Mouse (Mus musculus): ENCODE data around the gene Mpp4. TPM values are rescaled to one million over a fixed set of nuclear protein-coding genes. Genes with fewer than 3 reads are reported as not detected.
A peak's percentile ranks its signal among the peaks of the same experiment; 100 is the strongest.

Mpp4 gene
- 1 to 10 TPM; 1.0 to 1.5 TPM for total RNA-seq (2021)

DNA sequence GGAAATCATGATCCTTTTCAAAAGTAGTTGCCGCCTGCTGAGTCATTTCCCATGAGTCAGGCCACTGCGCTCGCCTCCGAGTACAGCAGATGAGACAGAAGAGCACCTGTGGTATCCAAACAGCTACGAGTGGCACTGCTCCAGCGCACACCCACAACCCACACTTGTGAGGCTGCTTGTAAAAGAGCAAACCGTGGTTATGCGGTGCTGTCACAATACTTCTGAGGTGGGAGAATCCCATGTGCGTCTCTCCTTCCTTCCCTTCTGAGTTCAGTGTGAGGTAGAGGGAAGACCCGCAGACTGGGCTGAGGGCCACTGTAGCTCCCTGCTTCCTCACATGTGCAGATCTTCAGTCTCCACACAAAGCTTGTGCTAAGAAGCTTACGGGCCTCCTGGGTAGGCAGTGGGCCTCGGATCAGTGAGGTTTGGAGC is at the start of gene Mpp4:
Mpp4 (minus strand) TSS at position 360 of the 432 bp plus-strand sequence.
- intact Hi-C loops (cut with DNase I), result no loop called here
- peak; percentile 82 to 91 for DNase-seq (ENCODE audit: low spot score in 2 of 2)

DNA sequence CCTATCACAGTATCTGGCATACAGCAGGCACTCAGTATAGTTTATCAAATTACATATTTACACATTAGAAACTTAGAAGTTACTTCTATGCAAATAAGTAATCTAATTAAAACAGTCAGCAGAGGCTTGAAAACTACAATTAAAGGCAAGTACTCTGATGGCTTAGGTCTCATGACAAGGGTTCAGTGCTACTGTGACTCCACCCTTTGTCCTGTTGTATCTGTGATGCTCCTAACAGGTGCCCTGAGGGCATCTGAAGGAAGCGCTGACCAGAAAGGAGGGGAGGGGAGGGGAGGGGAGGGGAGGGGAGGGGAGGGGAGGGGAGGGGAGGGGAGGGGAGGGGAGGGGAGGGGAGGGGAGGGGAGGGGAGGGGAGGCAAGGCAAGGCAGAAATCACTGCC is 49.8 kb upstream of the Mpp4 start:
- DNase-seq (ENCODE audit: low spot score in 2 of 2), result no peak
- intact Hi-C loops (cut with DNase I), result no loop called here

DNA sequence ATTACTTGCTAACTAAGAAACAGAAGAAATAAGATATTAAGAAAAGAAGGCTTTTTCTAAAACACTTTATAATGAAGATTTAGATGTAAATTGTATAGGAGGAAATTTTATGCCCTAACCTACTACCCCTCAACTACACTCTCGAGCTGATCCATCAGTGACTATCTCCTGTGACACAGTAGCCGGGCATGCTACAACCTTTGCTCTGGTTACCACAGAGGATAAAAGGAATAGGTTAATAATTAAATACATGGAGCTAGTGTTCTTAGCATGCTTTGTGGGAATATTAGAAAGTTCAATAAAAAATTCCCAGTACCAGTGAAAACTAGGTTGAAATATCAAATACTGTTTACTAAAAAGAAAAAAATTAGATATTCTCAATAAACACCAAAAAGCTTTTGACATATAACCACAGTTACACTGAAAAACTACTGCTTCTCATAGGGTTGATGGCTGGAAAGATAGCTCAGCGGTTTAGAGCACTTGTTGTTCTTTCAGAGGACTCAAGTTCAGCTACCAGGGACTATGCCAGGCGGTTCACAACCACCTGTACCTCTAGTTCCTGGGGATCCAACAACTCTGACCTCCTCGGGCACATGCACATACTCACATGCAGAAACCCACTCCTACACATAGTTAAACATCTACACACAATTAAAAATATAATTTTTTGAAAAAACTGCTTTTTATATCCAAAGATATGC is 49.0 kb upstream of the Mpp4 start:
- intact Hi-C loops (cut with DNase I), result no loop called here
- DNase-seq (ENCODE audit: low spot score in 2 of 2), result no peak

DNA sequence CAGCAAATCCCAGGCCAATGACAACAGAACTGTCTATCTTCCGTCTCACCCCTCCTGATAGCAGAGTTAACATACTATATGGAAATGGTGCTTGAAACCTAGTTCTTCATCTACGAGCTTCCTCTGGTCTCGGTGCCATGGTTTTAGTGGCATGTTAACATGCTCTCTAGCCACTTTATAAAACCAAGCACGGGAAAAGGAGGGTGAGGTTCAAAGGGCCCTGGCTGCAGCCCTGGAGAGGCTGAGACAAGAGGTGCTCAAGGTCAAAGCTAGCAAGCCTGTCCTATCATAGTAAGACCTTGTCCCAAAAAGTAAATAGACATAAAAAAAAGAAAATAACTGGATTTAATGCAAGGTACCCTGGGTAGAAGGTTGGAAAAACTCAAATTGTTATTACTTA is 48.5 kb upstream of the Mpp4 start:
- intact Hi-C loops (cut with DNase I), result no loop called here
- no peak for DNase-seq (ENCODE audit: low spot score in 2 of 2)

DNA sequence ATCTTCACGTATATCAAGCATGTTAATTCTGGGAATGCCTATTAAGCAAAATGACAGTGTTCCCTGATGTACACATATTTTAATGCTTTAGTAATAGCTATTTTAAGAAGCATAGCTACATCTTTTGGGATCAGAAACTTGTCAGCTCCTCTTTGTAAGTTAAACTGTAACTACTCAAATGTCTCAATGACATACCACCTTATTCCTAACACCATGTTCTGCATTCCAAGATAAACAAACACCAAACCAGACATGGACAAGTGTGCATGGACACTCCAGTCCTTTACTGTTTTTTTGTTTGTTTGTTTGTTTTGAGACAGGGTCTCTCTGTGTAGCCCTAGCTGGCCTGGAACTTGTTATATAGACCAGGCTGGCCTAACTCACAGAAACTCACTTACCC is 45.1 kb upstream of the Mpp4 start:
- intact Hi-C loops (cut with DNase I), result no loop called here
- no peak for DNase-seq (ENCODE audit: low spot score in 2 of 2)

DNA sequence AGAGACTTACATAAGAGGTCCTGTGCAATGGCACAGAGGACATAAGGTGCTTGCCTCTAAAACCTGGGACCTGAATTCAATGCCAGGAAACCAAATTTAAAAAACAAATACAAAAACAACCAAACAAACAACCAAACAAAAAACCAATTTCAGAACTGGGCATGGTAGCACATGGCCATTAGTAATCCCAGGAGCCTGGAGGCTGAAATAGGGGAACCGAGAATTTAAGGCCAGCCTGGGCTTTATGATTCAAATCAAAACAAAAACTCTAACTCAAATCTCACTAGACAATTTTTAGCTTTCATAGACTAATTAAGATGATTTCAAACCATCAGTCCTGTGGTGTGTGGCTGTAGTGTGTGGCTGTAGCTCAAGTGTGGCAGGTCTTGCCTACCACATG is 41.3 kb upstream of the Mpp4 start:
- intact Hi-C loops (cut with DNase I), result no loop called here
- DNase-seq (ENCODE audit: low spot score in 2 of 2), result no peak

DNA sequence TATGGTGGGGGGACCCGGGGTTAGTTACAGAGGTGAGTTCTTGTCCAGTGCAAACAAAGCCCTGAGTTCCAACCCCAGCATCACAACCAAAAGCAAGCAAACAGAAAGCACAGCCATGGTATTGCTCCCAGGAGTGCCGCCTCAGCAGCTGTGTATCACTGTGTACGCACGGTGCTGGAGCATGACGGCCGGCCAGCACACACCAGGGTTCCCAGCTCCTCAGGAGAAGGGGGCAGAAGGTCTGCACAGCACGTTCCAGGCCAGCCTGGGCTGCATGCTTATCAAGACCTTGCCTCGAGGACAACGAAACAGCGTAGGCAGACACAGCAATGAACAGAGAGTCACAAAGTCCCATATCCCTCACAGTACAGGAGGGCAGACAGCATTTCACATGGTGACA is 39.2 kb upstream of the Mpp4 start:
- intact Hi-C loops (cut with DNase I), result no loop called here
- DNase-seq (ENCODE audit: low spot score in 2 of 2), result no peak

DNA sequence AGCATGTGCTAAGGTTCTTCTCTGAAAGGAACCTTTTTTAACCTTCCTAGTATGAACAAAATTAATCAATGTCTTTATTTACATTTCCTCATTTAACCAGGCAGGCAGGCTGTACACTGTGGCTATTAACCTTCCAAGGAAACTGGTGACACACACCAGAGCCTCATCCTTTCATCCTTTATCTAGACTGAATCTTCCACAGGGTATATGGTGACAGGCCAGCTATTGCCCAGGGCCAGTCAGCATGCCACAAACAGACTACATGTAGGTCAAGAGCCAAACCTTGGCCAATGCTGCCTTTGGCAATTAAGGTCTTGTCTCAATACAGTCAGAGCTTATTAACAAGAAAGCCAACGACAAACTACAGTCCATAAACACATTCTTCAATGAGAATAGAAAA is 38.4 kb upstream of the Mpp4 start:
- no peak for DNase-seq (ENCODE audit: low spot score in 2 of 2)
- intact Hi-C loops (cut with DNase I), result no loop called here

DNA sequence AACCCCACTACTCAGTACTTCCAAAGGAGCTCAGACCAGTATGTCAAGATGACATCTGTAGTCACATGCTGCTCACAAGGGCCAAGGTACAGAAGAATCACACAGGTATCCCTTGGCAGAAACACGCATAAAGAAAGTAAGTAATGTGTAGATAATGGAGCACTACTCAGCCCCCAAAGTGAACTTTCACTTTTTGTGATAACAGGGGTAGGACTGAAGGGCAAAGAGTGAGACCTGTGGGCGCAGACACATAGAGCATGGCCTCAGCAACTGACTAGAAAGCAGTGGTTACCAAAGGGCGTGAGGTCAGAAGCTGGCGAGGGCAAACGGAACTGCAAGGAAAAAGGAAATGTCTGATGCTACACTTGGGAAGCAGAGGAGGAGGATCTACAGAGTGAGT is 37.8 kb upstream of the Mpp4 start:
- intact Hi-C loops (cut with DNase I), result no loop called here
- DNase-seq (ENCODE audit: low spot score in 2 of 2), result no peak

DNA sequence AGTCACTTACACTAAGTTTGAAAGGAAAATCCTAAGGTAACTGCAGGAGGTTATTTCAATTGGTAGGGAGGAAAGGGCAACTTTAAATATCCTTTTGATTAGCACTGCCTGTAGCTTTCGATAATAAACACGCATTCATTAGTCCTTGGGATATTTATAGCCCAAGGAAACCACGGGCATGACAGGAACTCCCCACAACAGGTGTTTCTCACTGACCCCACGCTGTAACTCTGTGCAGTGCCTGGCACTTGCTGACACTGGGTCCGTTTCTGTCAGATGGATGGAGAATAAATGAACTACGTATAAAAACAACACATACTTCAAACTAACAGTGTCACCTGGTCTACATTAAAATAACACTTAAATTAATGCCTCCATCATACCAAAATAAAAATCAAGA is 31.8 kb upstream of the Mpp4 start:
- intact Hi-C loops (cut with DNase I), result no loop called here

DNA sequence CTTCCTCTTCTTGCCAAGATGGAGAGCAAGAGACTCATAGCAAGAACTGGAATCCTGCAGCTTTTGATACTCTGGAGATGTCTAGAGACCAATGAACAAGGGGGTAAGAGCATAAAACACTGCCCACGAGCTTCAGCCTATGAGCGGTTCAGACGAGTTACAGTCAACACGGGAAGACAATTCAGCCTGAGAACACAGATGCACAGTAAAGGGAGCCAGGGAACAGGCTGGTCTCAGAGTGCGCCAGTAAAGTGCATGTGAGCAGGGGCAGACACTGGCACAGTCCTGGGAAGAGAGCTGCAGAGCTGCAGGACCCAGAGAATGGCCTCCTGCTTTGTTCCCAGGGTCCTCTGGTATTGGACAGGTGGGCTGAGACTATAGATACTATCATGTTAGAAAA is 24.6 kb upstream of the Mpp4 start:
- intact Hi-C loops (cut with DNase I), result no loop called here
- no peak for DNase-seq (ENCODE audit: low spot score in 2 of 2)

More for the DNA sequence above, 31.8 kb upstream of the Mpp4 start:
- no peak for DNase-seq (ENCODE audit: low spot score in 2 of 2)

DNA sequence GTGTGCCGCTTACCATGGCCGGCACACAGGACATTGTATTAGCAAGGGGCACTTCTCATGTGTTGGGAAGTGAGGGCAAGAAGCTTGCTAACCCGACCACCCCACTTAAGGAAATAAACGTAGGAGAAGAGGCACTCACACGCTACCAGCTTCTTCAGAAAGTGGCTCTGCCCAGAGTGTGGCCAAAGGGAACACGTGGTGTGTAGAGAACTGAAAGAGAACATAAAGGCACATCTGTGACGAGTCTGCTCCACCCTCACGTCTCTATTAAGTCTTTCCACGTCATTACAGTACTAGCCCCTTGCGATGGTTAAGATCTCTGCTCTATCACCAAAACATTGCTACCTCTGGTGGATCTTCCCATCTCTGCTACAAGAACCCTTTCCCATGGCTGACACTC is 23.1 kb upstream of the Mpp4 start:
- intact Hi-C loops (cut with DNase I), result no loop called here
- no peak for DNase-seq (ENCODE audit: low spot score in 2 of 2)

DNA sequence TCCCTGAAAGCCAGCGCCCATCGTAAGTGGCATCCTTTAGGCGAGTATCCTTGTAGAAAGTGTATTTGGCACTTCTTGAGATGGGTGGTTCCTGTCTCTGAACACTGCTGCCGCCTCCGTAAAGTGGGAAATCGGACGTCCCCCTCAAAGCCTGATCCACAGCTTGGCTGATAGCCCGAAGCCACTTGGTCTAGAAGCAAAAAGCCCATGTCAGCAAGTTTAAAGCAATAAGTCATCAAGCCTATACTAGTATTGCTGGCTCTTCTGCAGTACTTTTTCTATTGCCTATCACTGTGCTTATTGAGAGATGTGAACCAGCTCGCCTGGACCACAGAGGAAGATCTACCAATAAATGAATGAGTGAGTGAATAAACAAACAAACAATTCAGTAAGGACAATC is 22.2 kb upstream of the Mpp4 start:
- intact Hi-C loops (cut with DNase I), result no loop called here
- DNase-seq (ENCODE audit: low spot score in 2 of 2), result no peak

DNA sequence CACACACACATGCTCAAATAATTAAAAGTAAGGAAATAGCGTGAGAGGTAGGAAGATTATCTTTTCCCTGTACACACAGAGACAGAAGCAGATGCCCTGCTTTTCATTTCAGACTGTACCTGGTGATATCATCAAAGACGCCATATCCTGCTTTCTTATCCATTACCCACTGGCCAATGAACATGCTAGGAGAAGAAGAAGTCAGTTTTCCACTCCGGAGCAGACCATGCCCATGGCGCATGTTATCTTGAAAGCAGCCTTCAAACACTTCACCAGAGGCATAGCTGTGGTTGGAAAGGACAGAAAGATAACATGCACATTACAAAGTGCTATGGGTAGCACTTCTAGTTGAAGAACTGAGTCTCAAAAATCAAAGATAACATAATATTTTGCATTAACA is 19.9 kb upstream of the Mpp4 start:
- no peak for DNase-seq (ENCODE audit: low spot score in 2 of 2)
- intact Hi-C loops (cut with DNase I), result no loop called here

DNA sequence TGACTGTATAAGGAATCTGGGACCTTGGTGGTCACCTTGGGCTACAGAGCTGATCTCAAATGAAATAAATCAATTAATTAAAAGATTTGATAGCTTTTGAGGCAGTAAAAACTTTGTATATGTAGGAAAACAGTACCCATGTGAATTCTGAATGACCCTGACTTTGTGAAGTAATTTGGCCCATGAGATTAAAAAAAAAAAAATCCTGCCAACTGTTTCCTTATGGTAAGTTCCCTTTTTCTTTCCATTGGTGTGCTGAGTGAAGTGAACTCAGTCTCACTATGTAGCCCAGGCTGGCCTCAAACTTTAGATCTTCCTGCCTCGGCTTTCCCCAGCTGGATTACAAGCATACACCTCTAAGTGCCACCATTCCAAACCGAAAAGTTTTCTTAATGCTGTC is 19.2 kb upstream of the Mpp4 start:
- DNase-seq (ENCODE audit: low spot score in 2 of 2), result no peak

DNA sequence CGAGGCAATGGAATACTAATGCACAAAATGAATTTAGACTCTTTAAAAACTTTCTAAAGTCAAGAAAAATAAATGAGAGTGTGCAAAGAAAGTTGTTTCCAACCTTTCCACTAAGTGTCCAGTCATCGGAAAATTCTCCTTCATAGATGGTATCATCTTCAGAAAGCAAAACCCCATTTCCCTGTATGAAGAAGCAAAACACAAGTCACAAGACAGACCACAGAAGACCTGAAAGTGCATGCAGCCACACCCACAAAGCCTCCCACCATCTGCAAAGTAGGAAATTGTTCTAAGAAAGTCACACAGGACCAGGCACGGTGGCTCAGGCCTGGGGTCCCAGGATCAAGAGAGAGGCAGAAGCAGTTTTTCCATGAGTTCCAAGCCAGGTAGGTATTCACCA is 16.8 kb upstream of the Mpp4 start:
- DNase-seq (ENCODE audit: low spot score in 2 of 2), result no peak
- intact Hi-C loops (cut with DNase I), result no loop called here

More for the DNA sequence above, 19.2 kb upstream of the Mpp4 start:
- intact Hi-C loops (cut with DNase I), result no loop called here

DNA sequence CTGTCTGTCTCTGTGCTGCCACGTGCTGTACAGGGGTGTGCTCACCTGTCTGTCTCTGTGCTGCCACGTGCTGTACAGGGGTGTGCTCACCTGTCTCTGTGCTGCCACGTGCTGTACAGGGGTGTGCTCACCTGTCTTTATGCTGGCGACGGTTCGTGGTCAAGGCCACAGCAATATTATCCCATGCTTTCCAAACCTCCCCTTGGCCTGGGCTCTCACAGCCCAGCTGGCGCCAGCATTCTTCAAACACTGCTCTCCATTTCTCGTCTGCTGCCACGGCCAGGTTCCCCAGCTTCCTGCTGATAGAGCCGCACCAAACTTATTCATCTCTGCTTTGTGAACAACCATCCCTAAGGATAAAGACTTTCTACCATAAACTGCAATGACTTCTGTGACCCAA is 15.2 kb upstream of the Mpp4 start:
- DNase-seq (ENCODE audit: low spot score in 2 of 2), result no peak
- intact Hi-C loops (cut with DNase I), result no loop called here

DNA sequence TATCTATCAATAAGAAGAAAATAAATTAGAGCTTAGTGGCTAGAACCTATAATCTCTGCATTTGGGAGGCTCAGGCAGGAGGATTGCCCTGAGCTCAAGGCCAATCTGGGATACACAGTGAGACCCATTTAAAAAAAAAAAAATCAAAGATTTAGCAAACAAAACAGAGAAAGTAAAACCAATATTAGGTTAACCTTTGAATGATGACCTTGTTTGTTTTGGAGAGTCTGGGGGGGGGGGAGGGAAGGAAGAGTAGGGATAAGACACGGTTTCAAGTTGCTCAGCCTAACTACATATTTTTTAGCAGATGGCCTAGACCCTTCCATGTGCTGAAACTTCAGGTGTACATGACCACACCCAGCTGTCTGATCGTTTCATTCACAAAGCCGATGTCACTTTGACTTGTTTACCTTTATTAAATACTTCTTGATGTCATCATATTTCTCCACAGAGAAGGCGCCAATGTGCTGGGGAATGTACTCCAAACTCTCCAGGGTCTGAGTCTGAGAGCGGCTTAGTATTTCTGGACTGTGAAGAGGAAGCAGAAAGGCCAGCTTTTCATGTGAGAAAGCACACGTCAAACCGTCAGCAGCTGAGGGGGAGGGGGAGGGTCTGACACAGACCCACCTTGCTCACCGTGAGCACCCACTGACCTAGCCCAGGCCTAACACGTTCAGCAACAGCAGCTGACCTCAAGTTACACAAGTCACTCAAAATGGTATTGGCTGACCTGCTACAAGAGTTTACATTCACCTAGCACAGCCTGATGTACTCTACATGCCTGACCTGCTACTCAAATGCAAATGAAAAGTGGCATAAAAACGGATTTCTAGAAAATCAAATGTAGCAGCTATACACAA is 11.6 kb upstream of the Mpp4 start:
- no peak for DNase-seq (ENCODE audit: low spot score in 2 of 2)
- intact Hi-C loops (cut with DNase I), result loop anchor here (5.0 kb wide), 1 partner anchor 72 kb away; no protein-coding TSS in a partner anchor

DNA sequence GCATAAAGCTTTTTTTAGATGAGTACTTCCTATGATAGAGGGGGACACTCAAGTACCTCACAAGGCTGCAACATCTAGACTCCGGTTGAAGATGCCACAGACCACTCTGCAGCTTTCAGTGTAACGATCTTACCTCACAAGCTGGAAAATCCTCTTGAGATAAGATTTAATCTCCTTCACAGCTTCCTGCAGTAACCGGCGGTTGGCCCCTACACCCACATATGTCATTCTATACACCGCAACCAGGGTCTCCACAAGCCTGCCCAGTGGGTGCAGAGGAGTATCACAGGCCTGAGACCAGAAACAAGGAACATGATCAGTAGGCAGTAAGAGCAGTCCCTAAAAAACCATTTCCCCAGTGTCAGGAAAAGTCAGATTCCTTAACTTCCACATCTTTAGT is 9.8 kb upstream of the Mpp4 start:
- intact Hi-C loops (cut with DNase I), result loop anchor here (5.0 kb wide), 1 partner anchor 71 kb away; no protein-coding TSS in a partner anchor
- no peak for DNase-seq (ENCODE audit: low spot score in 2 of 2)

DNA sequence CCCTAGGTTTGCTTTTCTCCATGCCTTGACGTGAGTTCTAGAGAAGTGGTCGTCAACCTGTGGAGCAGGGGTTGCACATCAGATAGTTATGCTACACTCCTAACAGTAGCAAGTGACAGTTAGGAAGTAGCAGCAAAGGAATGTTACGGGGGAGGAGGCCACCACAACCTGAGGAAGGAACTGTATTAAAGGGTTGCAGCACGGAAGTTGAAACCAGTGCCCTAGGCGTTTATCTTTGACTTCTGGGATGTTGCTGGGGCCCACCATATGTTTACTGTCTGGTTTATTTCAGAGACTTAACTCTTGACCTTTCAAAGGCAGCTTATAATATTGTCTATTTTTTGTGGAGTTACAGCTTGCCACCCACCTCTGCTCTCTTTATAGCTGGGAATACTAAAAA is 8.7 kb upstream of the Mpp4 start:
- intact Hi-C loops (cut with DNase I), result loop anchor here (5.0 kb wide), 1 partner anchor 70 kb away; no protein-coding TSS in a partner anchor

DNA sequence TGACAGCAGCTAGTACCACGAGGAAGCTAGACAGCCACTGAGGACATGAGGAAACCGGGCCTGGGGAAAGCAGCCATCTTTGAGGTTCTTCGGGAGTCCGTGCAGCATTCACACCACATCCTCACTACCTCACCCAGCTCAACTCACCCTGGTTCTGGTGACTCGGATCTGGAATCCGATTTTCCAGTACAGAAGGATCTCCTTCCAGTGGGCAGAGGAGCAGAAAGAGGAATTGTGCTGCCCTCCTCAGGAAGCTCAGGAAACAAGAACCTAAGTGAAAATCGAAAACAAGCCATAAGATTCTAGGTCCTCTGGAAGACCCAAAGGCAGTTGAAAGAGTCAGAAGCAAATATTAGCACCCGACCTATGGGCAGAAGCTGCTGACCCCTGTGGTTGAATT is 7.1 kb upstream of the Mpp4 start:
- no peak for DNase-seq (ENCODE audit: low spot score in 2 of 2)
- intact Hi-C loops (cut with DNase I), result loop anchor here (5.0 kb wide), 1 partner anchor 68 kb away; no protein-coding TSS in a partner anchor

More for the DNA sequence above, 8.7 kb upstream of the Mpp4 start:
- no peak for DNase-seq (ENCODE audit: low spot score in 2 of 2)
